Mouse (Mus musculus) fibroblast of lung, adult 2 months (primary cell): ENCODE results near the gene Gm5737.

Experiments
- DNase-seq: peaks from one replicate; pipeline ENCODE4 v3.0.0-alpha.2; 2011; ENCODE audit warnings: low read depth

Gene Gm5737

DNA sequence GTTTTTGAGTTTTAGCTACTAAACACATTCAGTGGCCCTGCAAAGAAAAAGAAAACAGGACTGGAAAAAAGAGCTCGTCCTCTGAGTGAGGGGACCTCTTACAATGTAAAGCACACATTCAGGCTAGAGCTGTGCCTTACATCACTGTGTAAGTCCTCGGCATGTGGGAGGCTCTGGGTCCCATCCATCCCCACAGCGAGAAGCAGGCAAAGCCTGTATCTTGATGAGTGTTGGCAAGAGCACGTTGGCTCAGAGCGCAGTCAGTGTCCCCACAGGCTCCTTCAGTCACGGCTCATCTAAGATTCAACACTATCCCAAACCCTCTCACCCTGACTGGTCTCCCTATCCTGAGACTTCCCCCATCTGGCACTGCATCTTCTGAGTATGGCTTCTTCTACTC lies 66.1 kb downstream of the Gm5737 start:
- no peak for DNase-seq

DNA sequence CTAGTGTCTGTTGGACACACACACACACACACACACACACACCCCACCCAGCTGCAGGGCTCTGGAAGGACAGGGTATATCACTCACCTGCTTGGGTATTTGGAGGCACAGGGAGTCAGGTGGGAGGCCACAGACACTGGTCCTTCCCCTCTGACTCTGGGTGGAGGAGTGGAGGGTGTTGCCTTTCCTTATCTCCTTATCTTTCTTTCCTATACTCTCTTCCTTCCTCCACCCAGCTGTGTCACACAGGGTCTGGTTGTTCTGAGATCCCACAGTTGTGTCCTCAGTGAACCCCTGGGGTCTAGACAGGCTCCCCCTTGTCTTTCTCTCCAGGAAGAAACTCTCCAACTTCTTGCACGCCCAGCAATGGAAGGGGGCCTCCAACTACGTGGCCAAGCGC lies 67.8 kb downstream of the Gm5737 start:
- DNase-seq = no peak

DNA sequence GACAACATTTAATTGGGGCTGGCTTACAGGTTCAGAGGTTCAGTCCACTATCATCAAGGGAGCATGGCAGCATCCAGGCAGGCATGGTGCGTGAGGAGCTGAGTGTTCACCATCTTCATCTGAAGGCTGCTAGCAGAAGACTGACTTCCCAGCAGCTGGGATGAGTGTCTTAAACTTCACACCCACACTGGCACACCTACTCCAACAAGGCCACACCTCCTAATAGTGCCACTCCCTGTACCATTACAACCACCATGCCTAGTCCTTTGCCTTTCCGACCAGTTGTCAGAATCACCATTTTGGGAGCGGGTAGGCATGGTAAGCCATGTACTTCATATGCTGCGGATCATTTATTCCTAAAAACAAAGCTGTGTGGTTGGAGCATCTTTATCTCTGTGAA lies 68.6 kb downstream of the Gm5737 start:
- no peak for DNase-seq
